Mouse (Mus musculus): ENCODE data around the gene Tpsg1.

Tpsg1 gene

DNA sequence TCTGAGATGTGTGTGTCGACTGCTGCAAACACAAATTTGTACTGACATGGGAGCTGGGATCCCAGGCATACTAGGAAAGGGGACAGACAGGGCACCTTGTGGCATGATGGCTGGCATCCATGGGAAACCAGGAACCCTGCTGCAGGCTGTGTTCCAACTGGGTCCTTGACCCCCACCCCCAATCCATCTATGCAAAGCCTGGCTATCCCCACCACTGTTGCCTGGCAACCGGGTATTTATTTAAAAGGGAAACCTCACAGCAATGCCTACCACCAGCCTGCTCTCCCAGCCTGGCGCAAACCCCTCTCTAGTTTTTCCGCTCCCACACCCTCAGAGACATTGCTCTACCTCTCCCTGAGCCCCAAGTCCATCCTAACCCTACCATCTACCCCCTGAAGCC, 38.3 kb downstream of the Tpsg1 start:
- in situ Hi-C loops (cut with MboI, MseI) = no loop called here

DNA sequence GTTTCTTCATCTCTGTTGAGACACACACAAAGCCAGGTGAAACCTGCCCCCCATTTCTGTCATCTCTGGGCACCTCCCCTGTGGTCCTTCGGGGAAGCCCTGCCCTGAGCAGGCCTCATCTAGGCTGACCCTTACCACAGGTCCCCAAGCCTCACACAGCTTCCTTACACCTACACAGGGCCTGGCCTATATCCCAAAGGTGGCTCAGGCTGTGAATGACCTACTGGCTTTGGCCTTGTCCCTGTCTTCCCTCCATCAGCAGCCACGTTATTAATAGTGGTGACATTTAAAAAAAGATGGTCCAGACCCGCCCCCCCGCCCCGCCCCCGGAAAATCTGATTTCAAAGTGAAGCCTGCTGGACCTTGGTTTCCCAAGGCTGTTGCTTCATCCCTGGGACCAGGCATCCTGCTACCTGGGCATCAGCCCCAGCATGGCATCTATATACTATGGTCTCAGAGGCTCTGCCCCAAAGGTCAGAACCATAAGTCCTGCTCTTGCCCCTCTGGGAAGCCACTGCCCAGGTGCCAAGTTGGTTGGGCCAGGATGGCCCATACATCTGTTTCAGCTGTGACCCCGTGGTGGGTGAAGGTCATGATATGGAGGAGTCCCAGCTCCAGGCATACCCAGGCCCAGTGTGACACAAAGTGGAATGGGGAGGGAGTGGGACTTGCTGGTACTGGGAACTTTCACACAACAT, 39.4 kb downstream of the Tpsg1 start:
- in situ Hi-C loops (cut with MboI, MseI) = no loop called here

DNA sequence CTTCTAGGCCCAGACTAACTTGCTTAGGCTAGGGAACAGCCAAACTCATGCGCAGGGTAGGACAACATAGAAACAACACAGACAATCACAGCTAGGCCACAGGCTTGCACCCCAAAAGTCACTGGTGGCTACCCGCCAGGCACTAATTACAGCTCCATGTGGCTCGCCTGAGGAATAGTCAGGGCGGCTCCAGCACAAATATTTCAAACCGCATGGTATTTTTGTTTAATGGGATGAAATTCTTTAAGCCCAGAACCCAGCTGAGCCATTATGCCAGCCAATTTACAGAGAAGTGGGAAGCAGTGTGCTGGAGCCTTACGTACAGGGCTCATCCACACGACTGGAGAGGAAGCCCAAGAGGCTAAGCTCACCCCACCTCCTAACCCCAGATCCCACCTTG, 40.5 kb downstream of the Tpsg1 start:
- in situ Hi-C loops (cut with MboI, MseI) = no loop called here

DNA sequence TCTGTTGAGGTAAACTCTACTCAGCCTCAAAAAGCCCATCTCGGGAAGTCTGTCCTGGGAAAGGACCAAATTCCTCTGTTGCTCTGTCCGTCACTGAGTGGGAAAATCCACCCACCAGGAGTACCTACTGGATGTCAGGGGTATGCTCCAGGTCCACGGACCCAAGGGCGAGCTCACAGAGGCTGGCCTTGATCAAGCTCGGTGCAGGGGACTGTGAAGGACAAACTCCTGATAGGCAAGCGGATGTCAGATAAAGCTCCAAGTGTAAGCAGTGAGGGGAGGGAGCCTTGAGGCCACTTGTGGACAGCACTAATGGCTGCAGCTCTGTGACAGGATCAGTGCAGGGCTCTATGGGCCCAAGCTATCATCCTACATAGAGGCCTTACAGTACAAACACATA, 41.1 kb downstream of the Tpsg1 start:
- in situ Hi-C loops (cut with MboI, MseI) = no loop called here

DNA sequence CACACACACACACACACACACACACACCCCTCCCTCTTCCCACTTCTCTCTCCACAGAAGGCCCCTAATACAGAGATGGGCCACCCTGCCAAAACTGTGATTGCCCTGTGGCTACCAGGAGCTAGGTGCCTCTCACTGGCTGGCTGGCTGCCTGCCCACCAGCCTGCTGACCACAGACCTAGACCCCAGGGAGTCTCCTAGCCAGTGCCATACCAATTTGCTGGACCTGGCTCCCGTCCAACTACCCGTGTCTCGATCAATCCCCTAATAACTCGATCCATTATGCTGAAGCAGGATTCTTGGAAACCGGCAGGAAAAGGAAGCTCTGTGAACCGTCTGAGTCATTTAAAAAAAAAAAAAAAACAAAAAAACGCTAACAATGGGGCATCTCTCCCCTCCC, 41.7 kb downstream of the Tpsg1 start:
- in situ Hi-C loops (cut with MboI, MseI) = no loop called here

DNA sequence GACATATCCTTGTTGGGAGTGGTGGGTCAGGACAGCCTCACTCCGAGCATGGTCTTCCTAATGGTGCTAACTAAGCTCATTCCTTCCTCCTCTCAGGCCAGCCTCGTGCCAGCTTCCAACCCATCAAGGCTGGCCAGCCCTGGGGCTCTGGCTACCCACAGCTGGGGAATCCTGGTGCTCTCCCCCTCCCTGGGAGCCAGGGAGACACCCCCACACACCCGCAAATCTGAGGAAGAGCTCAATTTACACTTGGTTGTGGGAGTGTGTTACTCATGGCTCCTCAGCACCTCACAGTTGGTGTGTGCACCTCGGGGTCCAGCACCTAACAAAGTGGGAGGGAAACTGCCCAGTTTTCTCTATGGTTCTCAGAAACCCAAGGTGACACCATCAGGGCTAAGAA, 42.2 kb downstream of the Tpsg1 start:
- in situ Hi-C loops (cut with MboI, MseI) = no loop called here

DNA sequence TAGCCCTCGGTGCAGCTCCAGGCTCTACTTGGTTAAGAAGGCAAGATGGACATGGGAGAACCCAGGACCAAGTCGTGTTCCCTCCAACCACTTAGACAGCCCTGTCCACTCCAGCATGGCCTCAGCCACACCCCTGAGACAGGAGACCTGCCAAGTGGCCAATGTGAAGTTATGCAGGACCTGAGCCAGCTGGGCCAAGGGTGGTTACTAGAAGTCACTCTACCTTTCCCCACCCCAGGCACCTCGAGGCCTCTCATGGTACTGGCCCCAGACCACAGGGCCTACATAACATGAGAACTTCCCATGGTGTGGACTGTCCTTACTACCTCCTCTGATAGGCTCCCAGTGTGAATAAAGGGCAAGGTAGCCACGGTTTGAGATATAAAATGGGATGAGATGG, 45.1 kb downstream of the Tpsg1 start:
- in situ Hi-C loops (cut with MboI, MseI) = no loop called here

DNA sequence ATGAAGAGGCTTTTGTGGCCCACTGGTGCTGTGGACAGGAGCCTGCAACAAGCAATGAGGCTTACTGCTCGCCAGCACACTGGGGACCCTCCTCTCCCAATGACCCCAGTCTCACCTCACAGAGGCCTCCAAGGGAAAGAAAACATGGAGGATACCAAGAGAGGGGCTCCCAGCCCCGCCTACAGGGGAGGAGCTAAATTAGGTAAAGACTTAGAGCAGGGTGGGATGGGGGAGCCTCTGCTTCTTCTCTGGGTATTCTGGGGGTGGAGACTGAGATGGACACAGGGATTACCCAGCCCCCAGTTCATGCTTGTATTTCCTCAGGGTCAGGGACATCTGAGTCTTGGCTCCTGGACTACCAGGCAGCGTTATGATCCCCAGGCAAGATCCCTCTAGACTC, 45.8 kb downstream of the Tpsg1 start:
- in situ Hi-C loops (cut with MboI, MseI) = no loop called here

DNA sequence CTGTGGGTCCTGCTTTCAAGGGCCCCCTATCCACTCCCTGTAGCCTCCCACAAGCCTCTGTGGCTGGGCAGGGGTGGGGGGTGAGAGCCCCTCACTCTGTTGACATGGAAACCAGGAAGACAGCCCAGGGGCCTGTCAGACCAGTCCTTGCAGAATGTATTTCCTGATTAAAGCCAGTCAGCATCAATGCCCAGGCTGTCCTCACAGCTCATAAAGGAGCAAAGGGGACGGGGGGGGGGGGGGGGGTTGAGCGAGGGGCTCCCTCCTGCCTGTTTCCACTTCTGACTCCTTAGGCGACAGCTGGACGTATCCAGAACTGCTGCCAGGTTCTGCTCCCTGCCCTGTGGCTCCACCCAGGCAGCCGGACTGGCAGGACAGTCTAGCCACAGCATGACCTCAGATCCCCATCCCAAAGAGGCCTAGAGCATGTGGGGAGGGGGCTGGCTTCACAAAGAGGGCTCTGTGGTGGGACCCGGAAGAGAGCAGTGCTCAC, 46.4 kb downstream of the Tpsg1 start:
- in situ Hi-C loops (cut with MboI, MseI) = no loop called here

DNA sequence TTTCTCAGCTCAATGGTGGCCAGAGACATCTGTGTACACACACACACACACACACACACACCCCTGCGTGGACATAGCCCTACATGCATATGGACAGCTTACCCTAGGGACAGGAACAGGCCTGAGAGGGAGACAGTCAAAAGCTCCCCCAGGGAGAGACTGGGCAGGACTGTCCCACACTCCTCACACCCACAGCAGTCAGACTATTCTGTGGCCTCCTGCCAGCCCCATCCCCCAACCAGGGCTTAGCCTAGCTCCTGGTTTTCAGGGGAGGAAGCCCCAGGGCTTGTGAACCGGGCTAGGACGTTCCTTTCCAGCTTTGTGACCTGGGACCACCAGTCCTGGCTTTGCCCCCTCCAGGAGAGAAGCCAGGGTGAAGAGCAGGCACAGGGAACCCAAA, 47.1 kb downstream of the Tpsg1 start:
- in situ Hi-C loops (cut with MboI, MseI) = no loop called here

DNA sequence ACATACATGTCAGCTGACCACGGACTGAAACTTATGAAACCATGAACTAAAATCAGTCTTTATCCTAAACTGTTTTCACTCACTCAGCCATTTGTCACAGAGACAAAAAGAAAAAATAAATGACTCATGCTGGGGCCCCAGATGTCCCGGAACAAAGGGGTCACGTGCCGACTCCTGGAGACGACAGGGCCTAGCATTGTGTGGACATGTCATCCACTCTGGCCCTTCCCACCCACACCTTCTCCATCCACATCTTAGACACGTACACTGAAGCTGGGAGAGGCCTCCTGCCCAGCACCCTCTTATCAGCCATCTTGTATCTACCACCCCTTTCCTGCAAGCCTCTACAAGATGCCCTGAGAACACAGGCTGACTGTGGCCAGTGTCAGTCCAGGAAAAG, 48.9 kb downstream of the Tpsg1 start:
- in situ Hi-C loops (cut with MboI, MseI) = no loop called here

DNA sequence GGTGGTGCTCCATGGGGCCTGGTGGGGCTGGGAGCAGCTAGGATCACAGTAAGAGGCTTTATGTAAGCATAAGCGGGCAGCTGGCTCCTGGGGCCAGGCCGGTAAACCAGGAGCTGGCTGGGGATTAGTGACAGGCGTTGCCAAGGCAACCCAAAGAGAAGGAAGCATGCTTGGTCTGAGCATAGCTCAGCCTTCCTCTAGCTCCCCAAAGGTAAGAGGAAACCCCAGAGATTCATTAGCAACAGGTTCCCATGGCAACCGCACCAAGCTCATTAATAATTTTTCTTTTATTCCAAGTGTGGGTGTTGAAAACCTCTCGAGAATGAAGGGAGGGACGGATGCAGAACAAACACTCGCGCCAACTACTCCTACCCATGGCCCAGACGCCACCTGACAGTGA, 49.9 kb downstream of the Tpsg1 start:
- in situ Hi-C loops (cut with MboI, MseI) = no loop called here

DNA sequence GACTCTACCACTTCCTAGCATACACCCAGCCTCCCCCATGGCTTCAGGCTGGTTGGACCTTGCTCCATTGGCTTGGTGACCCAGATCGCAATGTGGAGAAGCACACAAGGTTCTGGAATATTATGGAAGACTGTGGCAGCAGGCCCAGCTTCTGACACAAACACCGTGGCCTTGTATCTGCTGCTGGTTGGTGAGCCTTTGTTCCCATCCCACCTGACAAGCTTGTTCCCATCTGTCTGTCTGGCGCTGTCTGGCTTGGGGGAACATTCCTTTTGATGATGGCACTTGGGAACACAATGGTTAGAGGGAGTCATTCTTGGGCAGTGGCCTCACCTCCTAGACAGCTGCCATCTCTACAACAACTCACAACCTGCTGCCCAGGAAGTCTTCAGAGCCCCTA, 51.9 kb downstream of the Tpsg1 start:
- in situ Hi-C loops (cut with MboI, MseI) = no loop called here

Data from regulatory T cell (primary cell).